Mouse (Mus musculus): ENCODE measurements at regions not wholly inside any gene's neighbourhood (a gene's known extent, or its start where the extent isn't known, plus 50 kb on each side); places are given as distances from the start of the nearest gene placed in this dataset.

- ATAC-seq, result no peak
Observed at GRCm38 (mm10) chr13:51016956-51017703, 83.5 kb upstream of the Spin1 start.

- ATAC-seq, result no peak
Observed at GRCm38 (mm10) chr13:51017727-51018321, 82.9 kb upstream of the Spin1 start.

- ATAC-seq, result no peak
Observed at GRCm38 (mm10) chr13:51018366-51018765, 82.3 kb upstream of the Spin1 start.

- ATAC-seq, result no peak
Observed at GRCm38 (mm10) chr13:51022401-51023250, 78.1 kb upstream of the Spin1 start.

GRCm38 (mm10) chr13:51023271-51023670 is 77.4 kb upstream of the Spin1 start:
- ATAC-seq, result no peak

- peak; percentile 71 for ATAC-seq
Observed at GRCm38 (mm10) chr13:51026311-51026918, 74.3 kb upstream of the Spin1 start.

GRCm38 (mm10) chr13:51037850-51038450 is 62.7 kb upstream of the Spin1 start:
- no peak for ATAC-seq

GRCm38 (mm10) chr13:51038955-51039354 is 61.7 kb upstream of the Spin1 start:
- ATAC-seq, result no peak

- peak; percentile 70 for ATAC-seq
Observed at GRCm38 (mm10) chr13:51041121-51041520, 59.6 kb upstream of the Spin1 start.

- ATAC-seq, result no peak
Observed at GRCm38 (mm10) chr13:51042881-51043402, 57.7 kb upstream of the Spin1 start.

Data from CD4-positive, CD25-positive, alpha-beta regulatory T cell, adult 4 months (primary cell).